Mouse (Mus musculus) CH12.LX (cell line): ENCODE measurements at regions not wholly inside any gene's neighbourhood (a gene's known extent, or its start where the extent isn't known, plus 50 kb on each side); places are given as distances from the start of the nearest gene placed in this dataset.

Experiments used
- DNase-seq: peaks from one replicate; pipeline ENCODE4 v3.0.0-alpha.2; 2013; ENCODE audit errors: extremely low read depth
- H3K27ac ChIP-seq: 2 replicates; pipeline ENCODE4 v1.5.1; 2012; ENCODE audit warnings: low read depth, mild to moderate bottlenecking, control low read depth, moderate library complexity; ENCODE audit not compliant: insufficient read depth
- H3K27me3 ChIP-seq: replicated peaks from 2 replicates; pipeline ENCODE3; 2012; ENCODE audit warnings: inconsistent platforms
- H3K36me3 ChIP-seq, 2 experiments: replicated peaks in 1 of 2; 2 replicates each; pipeline versions ENCODE3 to v1.6.1; 2012; ENCODE audit warnings: inconsistent platforms in 1 of 2, low read length in 1 of 2, mild to moderate bottlenecking in 1 of 2, mixed read lengths in 1 of 2, moderate library complexity in 1 of 2; ENCODE audit not compliant: control insufficient read depth in 1 of 2, insufficient read depth in 1 of 2
- H3K4me1 ChIP-seq, 2 experiments: 2 replicates each; pipeline ENCODE4 v1.6.1; 2012; ENCODE audit warnings: inconsistent platforms in 1 of 2, moderate library complexity in 1 of 2; ENCODE audit not compliant: insufficient read depth in 2 of 2, control insufficient read depth in 1 of 2
- H3K4me2 ChIP-seq: 2 replicates; pipeline ENCODE4 v1.6.1; 2012; ENCODE audit warnings: low read depth, mild to moderate bottlenecking, control low read depth; ENCODE audit not compliant: poor library complexity, insufficient read depth, severe bottlenecking
- H3K4me3 ChIP-seq, 3 experiments: fragments of 150-350 bp in 1 of 3; sonication (generic) in 1 of 3; replicated peaks in 1 of 3; 2 replicates each; pipeline versions ENCODE3 to v1.5.1; 2011 to 2012; ENCODE audit warnings: low read depth in 2 of 3, low read length in 2 of 3, mild to moderate bottlenecking in 2 of 3, moderate library complexity in 2 of 3, control low read depth in 1 of 3, improper control_type of control experiment in 1 of 3, inconsistent platforms in 1 of 3, mixed read lengths in 1 of 3; ENCODE audit not compliant: poor library complexity in 1 of 3
- H3K79me2 ChIP-seq: replicated peaks from 2 replicates; pipeline ENCODE4 v1.6.1; 2012; ENCODE audit warnings: mild to moderate bottlenecking, moderate library complexity; ENCODE audit not compliant: control insufficient read depth, poor library complexity, insufficient read depth, severe bottlenecking; ENCODE audit errors: extremely low read depth
- H3K9ac ChIP-seq: 2 replicates; pipeline ENCODE4 v1.6.1; 2012; ENCODE audit warnings: low read depth, mild to moderate bottlenecking, control low read depth, moderate library complexity; ENCODE audit not compliant: insufficient read depth
- H3K9me3 ChIP-seq: replicated peaks from 2 replicates; pipeline ENCODE3; 2012; ENCODE audit warnings: low read length, inconsistent platforms, mixed read lengths
- CHD1 ChIP-seq: IDR thresholded peaks from 2 replicates; pipeline ENCODE4 v1.6.1; 2012; ENCODE audit warnings: low read depth, low read length, improper control_type of control experiment, inconsistent platforms
- CHD2 ChIP-seq: IDR thresholded peaks from 2 replicates; pipeline ENCODE4 v1.6.1; 2011; ENCODE audit warnings: low read length, improper control_type of control experiment
- CTCF ChIP-seq, 2 experiments: IDR thresholded peaks in 1 of 2; conservative IDR thresholded peaks in 1 of 2; 2 replicates each; pipeline ENCODE4 v1.5.1; 2011 to 2012; ENCODE audit warnings: low read depth in 2 of 2, low read length in 2 of 2, improper control_type of control experiment in 1 of 2, inconsistent platforms in 1 of 2, mild to moderate bottlenecking in 1 of 2, moderate library complexity in 1 of 2
- E2F4 ChIP-seq: IDR thresholded peaks from 2 replicates; pipeline ENCODE4 v1.6.1; 2011; ENCODE audit warnings: low read depth, low read length, improper control_type of control experiment; ENCODE audit not compliant: insufficient replicate concordance
- ELF1 ChIP-seq: IDR thresholded peaks from 2 replicates; pipeline ENCODE4 v1.6.1; 2014; ENCODE audit warnings: low read depth, mild to moderate bottlenecking, inconsistent platforms, low read length, improper control_type of control experiment
- ETS1 ChIP-seq: conservative IDR thresholded peaks from 2 replicates; pipeline ENCODE4 v1.6.1; 2012; ENCODE audit warnings: low read depth, mild to moderate bottlenecking, inconsistent platforms, low read length, improper control_type of control experiment, moderate library complexity
- GABPA ChIP-seq: IDR thresholded peaks from 2 replicates; pipeline ENCODE4 v1.6.1; 2012; ENCODE audit warnings: low read depth, low read length, improper control_type of control experiment, inconsistent platforms; ENCODE audit not compliant: insufficient replicate concordance
- JUND ChIP-seq: conservative IDR thresholded peaks from 2 replicates; pipeline ENCODE4 v1.6.1; 2011; ENCODE audit warnings: low read depth, low read length, improper control_type of control experiment
- MAFK ChIP-seq: IDR thresholded peaks from 2 replicates; pipeline ENCODE4 v1.6.1; 2011; ENCODE audit warnings: low read length, improper control_type of control experiment; ENCODE audit not compliant: insufficient replicate concordance
- MAX ChIP-seq: IDR thresholded peaks from 2 replicates; pipeline ENCODE4 v1.6.1; 2011; ENCODE audit warnings: low read length, improper control_type of control experiment
- MEF2A ChIP-seq: IDR thresholded peaks from 2 replicates; pipeline ENCODE4 v1.6.1; 2014; ENCODE audit warnings: low read depth, mild to moderate bottlenecking, inconsistent platforms, low read length, improper control_type of control experiment, borderline replicate concordance
- MXI1 ChIP-seq: IDR thresholded peaks from 2 replicates; pipeline ENCODE4 v1.6.1; 2011; ENCODE audit warnings: mild to moderate bottlenecking, low read depth, low read length, improper control_type of control experiment
- MYC ChIP-seq: IDR thresholded peaks from 2 replicates; pipeline ENCODE4 v1.6.1; 2011; ENCODE audit warnings: low read depth, mild to moderate bottlenecking, improper control_type of control experiment, low read length
- NELFE ChIP-seq: IDR thresholded peaks from 2 replicates; pipeline ENCODE4 v1.6.1; 2011; ENCODE audit warnings: low read depth, low read length, improper control_type of control experiment
- NRF1 ChIP-seq: IDR thresholded peaks from 2 replicates; pipeline ENCODE4 v1.6.1; 2014; ENCODE audit warnings: low read depth, mild to moderate bottlenecking, inconsistent platforms, low read length, improper control_type of control experiment, moderate library complexity
- POLR2AphosphoS2 ChIP-seq: IDR thresholded peaks from 2 replicates; pipeline ENCODE4 v1.6.1; 2011; ENCODE audit warnings: low read depth, low read length, improper control_type of control experiment
- RAD21 ChIP-seq: IDR thresholded peaks from 2 replicates; pipeline ENCODE4 v1.6.1; 2011; ENCODE audit warnings: low read depth, mild to moderate bottlenecking, low read length, improper control_type of control experiment, moderate library complexity
- SIN3A ChIP-seq: IDR thresholded peaks from 2 replicates; pipeline ENCODE4 v1.6.1; 2012; ENCODE audit warnings: low read length, improper control_type of control experiment, inconsistent platforms
- SMC3 ChIP-seq: IDR thresholded peaks from 2 replicates; pipeline ENCODE4 v1.6.1; 2011; ENCODE audit warnings: low read depth, low read length, improper control_type of control experiment
- TBP ChIP-seq: conservative IDR thresholded peaks from 2 replicates; pipeline ENCODE4 v1.6.1; 2011; ENCODE audit warnings: low read depth, low read length, improper control_type of control experiment
- USF1 ChIP-seq: IDR thresholded peaks from 2 replicates; pipeline ENCODE4 v1.6.1; 2014; ENCODE audit warnings: low read depth, mild to moderate bottlenecking, inconsistent platforms, low read length, improper control_type of control experiment
- ZC3H11A ChIP-seq: IDR thresholded peaks from 2 replicates; pipeline ENCODE4 v1.6.1; 2012; ENCODE audit warnings: low read depth, mild to moderate bottlenecking, inconsistent platforms, low read length, improper control_type of control experiment
- dilution Hi-C: fragments of 300-500 bp; cut with MboI; formaldehyde crosslinking; loops from 2 replicates; pipeline ENCODE4 v1.14.3; 2020; ENCODE audit warnings: low sequenced_read_pairs; ENCODE audit not compliant: extremely low pct_unique_long_range_greater_than_20kb, extremely low pct_ligation_motif_present
- in situ Hi-C: fragments of 300-500 bp; cut with MboI; formaldehyde crosslinking; loops from 3 replicates; pipeline ENCODE4 v1.14.3; 2019; ENCODE audit warnings: low sequenced_read_pairs, low pct_ligation_motif_present, low pct_unique_long_range_greater_than_20kb, mixed read lengths

GRCm38 (mm10) chr2:142551690-142552089 lies 349.6 kb downstream of the Kif16b start:
- dilution Hi-C loops, result no loop called here

GRCm38 (mm10) chr2:142548766-142549165 lies 352.6 kb downstream of the Kif16b start:
- H3K27ac ChIP-seq, result no peak overlapping the region
- in situ Hi-C loops (no loop called here), dilution Hi-C loops (no loop called here)
- no peaks in the 10 kb centered on the region for H3K9me3 ChIP-seq
- H3K4me1 ChIP-seq, result no peaks in the 10 kb centered on the region
- no peaks in the 10 kb centered on the region for H3K36me3 ChIP-seq
- peaks cover 4% of the 10 kb centered on the region for H3K27me3 ChIP-seq
- no peaks in the 10 kb centered on the region for H3K79me2 ChIP-seq
- no peak for DNase-seq
- no peak overlapping the region for H3K4me3 ChIP-seq
- H3K9ac ChIP-seq, result no peak overlapping the region
- TF ChIP-seq USF1 (no peak), JUND (no peak), NRF1 (no peak), SIN3A (no peak), E2F4 (no peak), POLR2AphosphoS2 (no peak), CTCF (conservative IDR thresholded peaks at IDR 0.05 in 1 of 2, IDR thresholded peaks at IDR 0.05 in 1 of 2; ENCODE audit: low read depth in 2 of 2, low read length in 2 of 2) (no peak), SMC3 (no peak), MAX (no peak), CHD2 (no peak), MXI1 (no peak), ELF1 (no peak), MAFK (no peak), TBP (no peak), NELFE (no peak), MYC (no peak)
- H3K4me2 ChIP-seq, result no peak overlapping the region

More at GRCm38 (mm10) chr2:142551690-142552089, 349.6 kb downstream of the Kif16b start:
- H3K9ac ChIP-seq, result no peak overlapping the region
- H3K4me1 ChIP-seq, result no peaks in the 10 kb centered on the region
- H3K27me3 ChIP-seq, result peaks cover 8% of the 10 kb centered on the region
- H3K79me2 ChIP-seq, result no peaks in the 10 kb centered on the region
- no peak overlapping the region for H3K4me2 ChIP-seq
- no peaks in the 10 kb centered on the region for H3K9me3 ChIP-seq
- H3K27ac ChIP-seq, result no peak overlapping the region
- in situ Hi-C loops, result no loop called here
- DNase-seq, result no peak
- no peak overlapping the region for H3K4me3 ChIP-seq
- no peaks in the 10 kb centered on the region for H3K36me3 ChIP-seq
- TF ChIP-seq CHD1, result no peak
- no peak for TF ChIP-seq RAD21
- no peak for TF ChIP-seq GABPA
- TF ChIP-seq ETS1, result no peak
- no peak for TF ChIP-seq E2F4
- no peak for TF ChIP-seq USF1
- TF ChIP-seq CHD2, result no peak
- TF ChIP-seq MEF2A, result no peak
- no peak for TF ChIP-seq ZC3H11A
